Mouse (Mus musculus): ENCODE data around the gene Ak8. TPM values are rescaled to one million over a fixed set of nuclear protein-coding genes. Genes with fewer than 3 reads are reported as not detected.

Ak8 gene
- polyA plus RNA-seq, 1 experiment from 2014 or later: 0.97 TPM

DNA sequence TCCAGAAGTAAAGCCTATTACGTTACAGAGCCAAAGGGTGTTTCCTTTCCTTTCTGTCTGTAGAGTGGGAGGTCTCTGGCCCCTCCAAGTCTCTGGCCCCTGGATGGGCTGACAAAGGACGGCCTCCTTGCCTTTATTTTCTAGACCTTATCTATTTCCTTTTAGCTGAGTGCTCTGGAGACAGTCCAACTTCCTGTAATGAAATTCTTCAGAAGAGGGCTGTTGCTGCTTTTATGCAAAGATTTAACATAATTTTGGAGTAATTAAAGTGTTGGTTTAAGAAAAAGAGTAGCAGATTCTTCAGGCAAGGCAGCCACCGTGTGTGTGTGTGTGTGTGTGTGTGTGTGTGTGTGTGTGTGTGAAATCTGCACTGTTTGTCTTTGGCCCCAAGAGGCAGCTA, 98.4 kb downstream of the Ak8 start:
- WGBS: 42% methylated on average over 3 of the region's 3 CpGs
- H3K9me3 ChIP-seq (replicated peaks; ENCODE audit: control insufficient read depth, low read length): no peaks in the 10 kb centered on the region
- no peak overlapping the region for H3K4me3 ChIP-seq (ENCODE audit: low read depth, low read length)
- ATAC-seq (replicated peaks; ENCODE audit: insufficient number of reproducible peaks, low FRiP score, low TSS enrichment, low read depth) (no peak), DNase-seq (ENCODE audit: low spot score) (no peak)
- H3K9ac ChIP-seq (replicated peaks; ENCODE audit: low read length): no peak overlapping the region
- no peaks in the 10 kb centered on the region for H3K36me3 ChIP-seq (replicated peaks; ENCODE audit: control insufficient read depth, insufficient read depth, low read depth, low read length)
- no peaks in the 10 kb centered on the region for H3K27me3 ChIP-seq (ENCODE audit: control insufficient read depth, insufficient read depth, low read length)
- no peak overlapping the region for H3K27ac ChIP-seq (replicated peaks; ENCODE audit: low read depth, low read length)
- no peak overlapping the region for H3K4me2 ChIP-seq (ENCODE audit: low read depth, low read length)
- H3K4me1 ChIP-seq (ENCODE audit: control insufficient read depth, insufficient read depth, low read length): no peaks in the 10 kb centered on the region; the same call in 1 of the 2 replicates

DNA sequence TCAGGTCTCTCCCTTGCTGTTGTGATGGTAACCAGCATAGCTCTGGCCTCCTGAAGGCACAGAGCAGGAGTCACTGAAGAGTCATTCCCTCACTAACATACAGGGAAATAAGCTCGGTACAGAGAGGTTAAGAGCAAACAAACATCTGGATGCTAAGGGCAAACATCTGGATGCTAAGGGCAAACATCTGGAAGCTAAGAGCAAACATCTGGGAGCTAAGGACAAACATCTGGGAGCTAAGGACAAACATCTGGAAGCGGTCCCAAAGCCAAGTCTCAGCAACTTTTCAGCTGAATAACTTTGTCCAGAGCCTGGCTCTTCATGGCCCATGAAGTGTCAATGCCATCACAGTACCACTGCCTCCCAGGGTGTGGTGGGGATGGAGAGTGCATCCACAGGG, 99.6 kb downstream of the Ak8 start:
- H3K27ac ChIP-seq (replicated peaks; ENCODE audit: low read depth, low read length): no peak overlapping the region

GRCm38 (mm10) chr2:28803406-28803805, 103.4 kb downstream of the Ak8 start:
- Histone ChIP-seq H3K4me3 (ENCODE audit: low read depth, low read length) (no peak overlapping the region), H3K9me3 (replicated peaks; ENCODE audit: control insufficient read depth, low read length) (no peaks in the 10 kb centered on the region), H3K27me3 (ENCODE audit: control insufficient read depth, insufficient read depth, low read length) (no peaks in the 10 kb centered on the region), H3K4me2 (ENCODE audit: low read depth, low read length) (no peak overlapping the region), H3K4me1 (ENCODE audit: control insufficient read depth, insufficient read depth, low read length) (no peaks in the 10 kb centered on the region), H3K36me3 (replicated peaks; ENCODE audit: control insufficient read depth, insufficient read depth, low read depth, low read length) (no peaks in the 10 kb centered on the region), H3K9ac (replicated peaks; ENCODE audit: low read length) (no peak overlapping the region), H3K27ac (replicated peaks; ENCODE audit: low read depth, low read length) (no peak overlapping the region)
- 88% methylated on average over 7 of the region's 7 CpGs for WGBS
- no peak for ATAC-seq (replicated peaks; ENCODE audit: insufficient number of reproducible peaks, low FRiP score, low TSS enrichment, low read depth)
- no peak for DNase-seq (ENCODE audit: low spot score)

More for the DNA sequence above, 99.6 kb downstream of the Ak8 start:
- Histone ChIP-seq H3K4me3 (ENCODE audit: low read depth, low read length) (no peak overlapping the region), H3K9me3 (replicated peaks; ENCODE audit: control insufficient read depth, low read length) (no peaks in the 10 kb centered on the region), H3K9ac (replicated peaks; ENCODE audit: low read length) (no peak overlapping the region), H3K36me3 (replicated peaks; ENCODE audit: control insufficient read depth, insufficient read depth, low read depth, low read length) (no peaks in the 10 kb centered on the region), H3K4me1 (ENCODE audit: control insufficient read depth, insufficient read depth, low read length) (no peaks in the 10 kb centered on the region; the same call in 1 of the 2 replicates), H3K4me2 (ENCODE audit: low read depth, low read length) (no peak overlapping the region), H3K27me3 (ENCODE audit: control insufficient read depth, insufficient read depth, low read length) (no peaks in the 10 kb centered on the region)
- 49% methylated on average over 2 of the region's 2 CpGs for WGBS
- peak; percentile 70 for DNase-seq (ENCODE audit: low spot score)
- ATAC-seq (replicated peaks; ENCODE audit: insufficient number of reproducible peaks, low FRiP score, low TSS enrichment, low read depth): no peak

- Histone ChIP-seq H3K27me3 (ENCODE audit: control insufficient read depth, insufficient read depth, low read length) (no peaks in the 10 kb centered on the region), H3K9ac (replicated peaks; ENCODE audit: low read length) (no peak overlapping the region), H3K36me3 (replicated peaks; ENCODE audit: control insufficient read depth, insufficient read depth, low read depth, low read length) (no peaks in the 10 kb centered on the region), H3K9me3 (replicated peaks; ENCODE audit: control insufficient read depth, low read length) (no peaks in the 10 kb centered on the region), H3K4me3 (ENCODE audit: low read depth, low read length) (no peak overlapping the region), H3K4me2 (ENCODE audit: low read depth, low read length) (no peak overlapping the region), H3K4me1 (ENCODE audit: control insufficient read depth, insufficient read depth, low read length) (no peaks in the 10 kb centered on the region), H3K27ac (replicated peaks; ENCODE audit: low read depth, low read length) (no peak overlapping the region)
- WGBS: 77% methylated on average over 6 of the region's 6 CpGs
- DNase-seq (ENCODE audit: low spot score) (no peak), ATAC-seq (replicated peaks; ENCODE audit: insufficient number of reproducible peaks, low FRiP score, low TSS enrichment, low read depth) (no peak)
Observed at GRCm38 (mm10) chr2:28808841-28809240, 108.9 kb downstream of the Ak8 start.

- H3K4me3 ChIP-seq (ENCODE audit: low read depth, low read length): no peak overlapping the region
- WGBS: 28% methylated on average over 5 of the region's 5 CpGs
Observed at GRCm38 (mm10) chr2:28810260-28811013, 110.5 kb downstream of the Ak8 start.

GRCm38 (mm10) chr2:28818866-28819265, 118.9 kb downstream of the Ak8 start:
- Histone ChIP-seq H3K4me2 (ENCODE audit: low read depth, low read length) (no peak overlapping the region), H3K4me1 (ENCODE audit: control insufficient read depth, insufficient read depth, low read length) (no peaks in the 10 kb centered on the region), H3K36me3 (replicated peaks; ENCODE audit: control insufficient read depth, insufficient read depth, low read depth, low read length) (no peaks in the 10 kb centered on the region), H3K9me3 (replicated peaks; ENCODE audit: control insufficient read depth, low read length) (no peaks in the 10 kb centered on the region), H3K9ac (replicated peaks; ENCODE audit: low read length) (no peak overlapping the region), H3K4me3 (ENCODE audit: low read depth, low read length) (no peak overlapping the region), H3K27me3 (ENCODE audit: control insufficient read depth, insufficient read depth, low read length) (no peaks in the 10 kb centered on the region), H3K27ac (replicated peaks; ENCODE audit: low read depth, low read length) (no peak overlapping the region)
- no peak for DNase-seq (ENCODE audit: low spot score)
- WGBS: 83% methylated on average over 4 of the region's 4 CpGs
- ATAC-seq (replicated peaks; ENCODE audit: insufficient number of reproducible peaks, low FRiP score, low TSS enrichment, low read depth): no peak

More at GRCm38 (mm10) chr2:28810260-28811013, 110.5 kb downstream of the Ak8 start:
- ATAC-seq (replicated peaks; ENCODE audit: insufficient number of reproducible peaks, low FRiP score, low TSS enrichment, low read depth) (no peak), DNase-seq (ENCODE audit: low spot score) (no peak)
- Histone ChIP-seq H3K4me1 (ENCODE audit: control insufficient read depth, insufficient read depth, low read length) (no peaks in the 10 kb centered on the region), H3K4me2 (ENCODE audit: low read depth, low read length) (no peak overlapping the region), H3K27ac (replicated peaks; ENCODE audit: low read depth, low read length) (no peak overlapping the region), H3K36me3 (replicated peaks; ENCODE audit: control insufficient read depth, insufficient read depth, low read depth, low read length) (no peaks in the 10 kb centered on the region), H3K27me3 (ENCODE audit: control insufficient read depth, insufficient read depth, low read length) (no peaks in the 10 kb centered on the region), H3K9ac (replicated peaks; ENCODE audit: low read length) (no peak overlapping the region), H3K9me3 (replicated peaks; ENCODE audit: control insufficient read depth, low read length) (no peaks in the 10 kb centered on the region)

GRCm38 (mm10) chr2:28829265-28829664, 129.3 kb downstream of the Ak8 start:
- H3K4me1 ChIP-seq (ENCODE audit: control insufficient read depth, insufficient read depth, low read length): no peaks in the 10 kb centered on the region
- H3K36me3 ChIP-seq (replicated peaks; ENCODE audit: control insufficient read depth, insufficient read depth, low read depth, low read length): no peaks in the 10 kb centered on the region; the same call in none of the 2 replicates
- H3K9me3 ChIP-seq (replicated peaks; ENCODE audit: control insufficient read depth, low read length): no peaks in the 10 kb centered on the region
- no peaks in the 10 kb centered on the region for H3K27me3 ChIP-seq (ENCODE audit: control insufficient read depth, insufficient read depth, low read length)
- H3K4me3 ChIP-seq (ENCODE audit: low read depth, low read length): no peak overlapping the region
- 49% methylated on average over 4 of the region's 4 CpGs for whole genome bisulfite sequencing
- no peak overlapping the region for H3K4me2 ChIP-seq (ENCODE audit: low read depth, low read length)
- no peak overlapping the region for H3K9ac ChIP-seq (replicated peaks; ENCODE audit: low read length)
- DNase-seq (ENCODE audit: low spot score): peak; percentile 22
- ATAC-seq (replicated peaks; ENCODE audit: insufficient number of reproducible peaks, low FRiP score, low TSS enrichment, low read depth): no peak
- H3K27ac ChIP-seq (replicated peaks; ENCODE audit: low read depth, low read length): no peak overlapping the region

GRCm38 (mm10) chr2:28836181-28836940, 136.4 kb downstream of the Ak8 start:
- DNase-seq (ENCODE audit: low spot score): no peak
- Histone ChIP-seq H3K36me3 (replicated peaks; ENCODE audit: control insufficient read depth, insufficient read depth, low read depth, low read length) (peaks cover 5% of the 10 kb centered on the region; the same call in 1 of the 2 replicates), H3K4me3 (ENCODE audit: low read depth, low read length) (no peak overlapping the region), H3K27ac (replicated peaks; ENCODE audit: low read depth, low read length) (no peak overlapping the region), H3K4me2 (ENCODE audit: low read depth, low read length) (no peak overlapping the region), H3K4me1 (ENCODE audit: control insufficient read depth, insufficient read depth, low read length) (no peaks in the 10 kb centered on the region), H3K9ac (replicated peaks; ENCODE audit: low read length) (no peak overlapping the region), H3K9me3 (replicated peaks; ENCODE audit: control insufficient read depth, low read length) (no peaks in the 10 kb centered on the region), H3K27me3 (ENCODE audit: control insufficient read depth, insufficient read depth, low read length) (no peaks in the 10 kb centered on the region)
- ATAC-seq (replicated peaks; ENCODE audit: insufficient number of reproducible peaks, low FRiP score, low TSS enrichment, low read depth): no peak
- WGBS: 78% methylated on average over 3 of the region's 3 CpGs
